Mouse (Mus musculus): Measurements from ENCODE around the gene Pigk.
"Not testable (repeated sequence)": the region's sequence is repeated elsewhere in the genome, so short reads cannot be mapped to it uniquely, and the experiment has no call there.

The Pigk gene

GRCm38 (mm10) chr3:152764516-152765312 is 50.8 kb downstream of the Pigk start:
- DNase-seq (ENCODE audit: low spot score): no peak

- no peak for DNase-seq (ENCODE audit: low spot score)
These were observed 53.6 kb downstream of the Pigk start for GRCm38 (mm10) chr3:152767485-152767884.

GRCm38 (mm10) chr3:152770056-152770455 is 56.2 kb downstream of the Pigk start:
- DNase-seq (ENCODE audit: low spot score): no peak

- DNase-seq (ENCODE audit: low spot score): no peak
These were observed 62.5 kb downstream of the Pigk start for GRCm38 (mm10) chr3:152776363-152776762.

- DNase-seq (ENCODE audit: low spot score): no peak
These were observed 63.1 kb downstream of the Pigk start for GRCm38 (mm10) chr3:152776872-152777540.

- DNase-seq (ENCODE audit: low spot score): no peak
These were observed 65.9 kb downstream of the Pigk start for GRCm38 (mm10) chr3:152779819-152780218.

- peak; percentile 65 for DNase-seq (ENCODE audit: low spot score)
These were observed 69.9 kb downstream of the Pigk start for GRCm38 (mm10) chr3:152783792-152784191.

GRCm38 (mm10) chr3:152784353-152784752 is 70.5 kb downstream of the Pigk start:
- DNase-seq (ENCODE audit: low spot score): not testable (repeated sequence)

GRCm38 (mm10) chr3:152788301-152788953 is 74.5 kb downstream of the Pigk start:
- DNase-seq (ENCODE audit: low spot score): peak; percentile 16

GRCm38 (mm10) chr3:152792601-152793000 is 78.7 kb downstream of the Pigk start:
- DNase-seq (ENCODE audit: low spot score): no peak

GRCm38 (mm10) chr3:152793006-152793405 is 79.1 kb downstream of the Pigk start:
- no peak for DNase-seq (ENCODE audit: low spot score)

- no peak for DNase-seq (ENCODE audit: low spot score)
These were observed 82.3 kb downstream of the Pigk start for GRCm38 (mm10) chr3:152796216-152796615.

- peak; percentile 15 for DNase-seq (ENCODE audit: low spot score)
These were observed 83.5 kb downstream of the Pigk start for GRCm38 (mm10) chr3:152797354-152797753.

GRCm38 (mm10) chr3:152799738-152800431 is 86.0 kb downstream of the Pigk start:
- DNase-seq (ENCODE audit: low spot score): peak; percentile 44

- peak; percentile 82 for DNase-seq (ENCODE audit: low spot score)
These were observed 100.0 kb downstream of the Pigk start for GRCm38 (mm10) chr3:152813905-152814304.

GRCm38 (mm10) chr3:152815110-152815509 is 101.2 kb downstream of the Pigk start:
- no peak for DNase-seq (ENCODE audit: low spot score)

GRCm38 (mm10) chr3:152820406-152820805 is 106.5 kb downstream of the Pigk start:
- no peak for DNase-seq (ENCODE audit: low spot score)

- no peak for DNase-seq (ENCODE audit: low spot score)
These were observed 107.3 kb downstream of the Pigk start for GRCm38 (mm10) chr3:152821202-152821601.

- no peak for DNase-seq (ENCODE audit: low spot score)
These were observed 117.5 kb downstream of the Pigk start for GRCm38 (mm10) chr3:152831377-152831776.

- DNase-seq (ENCODE audit: low spot score): no peak
These were observed 118.1 kb downstream of the Pigk start for GRCm38 (mm10) chr3:152831974-152832373.

GRCm38 (mm10) chr3:152832436-152832835 is 118.5 kb downstream of the Pigk start:
- no peak for DNase-seq (ENCODE audit: low spot score)

- no peak for DNase-seq (ENCODE audit: low spot score)
These were observed 123.5 kb downstream of the Pigk start for GRCm38 (mm10) chr3:152837407-152837806.

Measured in MN1 (cell line).